Mouse (Mus musculus) CH12.LX (cell line): ENCODE data around the gene Olfr432. TPM values are rescaled to one million over a fixed set of nuclear protein-coding genes. Genes with fewer than 3 reads are reported as not detected.

Source experiments
- DNase-seq: peaks from one replicate; pipeline ENCODE4 v3.0.0-alpha.2; 2013; ENCODE audit errors: extremely low read depth
- H3K27ac ChIP-seq: 2 replicates; pipeline ENCODE4 v1.5.1; 2012; ENCODE audit warnings: low read depth, mild to moderate bottlenecking, control low read depth, moderate library complexity; ENCODE audit not compliant: insufficient read depth
- H3K27me3 ChIP-seq: replicated peaks from 2 replicates; pipeline ENCODE3; 2012; ENCODE audit warnings: inconsistent platforms
- H3K36me3 ChIP-seq, 2 experiments: replicated peaks in 1 of 2; 2 replicates each; pipeline versions ENCODE3 to v1.6.1; 2012; ENCODE audit warnings: inconsistent platforms in 1 of 2, low read length in 1 of 2, mild to moderate bottlenecking in 1 of 2, mixed read lengths in 1 of 2, moderate library complexity in 1 of 2; ENCODE audit not compliant: control insufficient read depth in 1 of 2, insufficient read depth in 1 of 2
- H3K4me1 ChIP-seq, 2 experiments: 2 replicates each; pipeline ENCODE4 v1.6.1; 2012; ENCODE audit warnings: inconsistent platforms in 1 of 2, moderate library complexity in 1 of 2; ENCODE audit not compliant: insufficient read depth in 2 of 2, control insufficient read depth in 1 of 2
- H3K4me2 ChIP-seq: 2 replicates; pipeline ENCODE4 v1.6.1; 2012; ENCODE audit warnings: low read depth, mild to moderate bottlenecking, control low read depth; ENCODE audit not compliant: poor library complexity, insufficient read depth, severe bottlenecking
- H3K4me3 ChIP-seq, 3 experiments: fragments of 150-350 bp in 1 of 3; sonication (generic) in 1 of 3; replicated peaks in 1 of 3; 2 replicates each; pipeline versions ENCODE3 to v1.5.1; 2011 to 2012; ENCODE audit warnings: low read depth in 2 of 3, low read length in 2 of 3, mild to moderate bottlenecking in 2 of 3, moderate library complexity in 2 of 3, control low read depth in 1 of 3, improper control_type of control experiment in 1 of 3, inconsistent platforms in 1 of 3, mixed read lengths in 1 of 3; ENCODE audit not compliant: poor library complexity in 1 of 3
- H3K79me2 ChIP-seq: replicated peaks from 2 replicates; pipeline ENCODE4 v1.6.1; 2012; ENCODE audit warnings: mild to moderate bottlenecking, moderate library complexity; ENCODE audit not compliant: control insufficient read depth, poor library complexity, insufficient read depth, severe bottlenecking; ENCODE audit errors: extremely low read depth
- H3K9ac ChIP-seq: 2 replicates; pipeline ENCODE4 v1.6.1; 2012; ENCODE audit warnings: low read depth, mild to moderate bottlenecking, control low read depth, moderate library complexity; ENCODE audit not compliant: insufficient read depth
- H3K9me3 ChIP-seq: replicated peaks from 2 replicates; pipeline ENCODE3; 2012; ENCODE audit warnings: low read length, inconsistent platforms, mixed read lengths
- BHLHE40 ChIP-seq: IDR thresholded peaks from 2 replicates; pipeline ENCODE4 v1.6.1; 2011; ENCODE audit warnings: mild to moderate bottlenecking, low read depth, low read length, improper control_type of control experiment
- CHD1 ChIP-seq: IDR thresholded peaks from 2 replicates; pipeline ENCODE4 v1.6.1; 2012; ENCODE audit warnings: low read depth, low read length, improper control_type of control experiment, inconsistent platforms
- CHD2 ChIP-seq: IDR thresholded peaks from 2 replicates; pipeline ENCODE4 v1.6.1; 2011; ENCODE audit warnings: low read length, improper control_type of control experiment
- EP300 ChIP-seq: IDR thresholded peaks from 2 replicates; pipeline ENCODE4 v1.6.1; 2011; ENCODE audit warnings: low read length, improper control_type of control experiment
- ETS1 ChIP-seq: conservative IDR thresholded peaks from 2 replicates; pipeline ENCODE4 v1.6.1; 2012; ENCODE audit warnings: low read depth, mild to moderate bottlenecking, inconsistent platforms, low read length, improper control_type of control experiment, moderate library complexity
- JUN ChIP-seq: IDR thresholded peaks from 2 replicates; pipeline ENCODE4 v1.6.1; 2011; ENCODE audit warnings: low read depth, mild to moderate bottlenecking, low read length, improper control_type of control experiment, moderate library complexity; ENCODE audit not compliant: insufficient read depth
- JUND ChIP-seq: conservative IDR thresholded peaks from 2 replicates; pipeline ENCODE4 v1.6.1; 2011; ENCODE audit warnings: low read depth, low read length, improper control_type of control experiment
- KAT2A ChIP-seq: IDR thresholded peaks from 2 replicates; pipeline ENCODE4 v1.6.1; 2012; ENCODE audit warnings: low read length, improper control_type of control experiment, inconsistent platforms; ENCODE audit not compliant: insufficient replicate concordance
- MAFK ChIP-seq: IDR thresholded peaks from 2 replicates; pipeline ENCODE4 v1.6.1; 2011; ENCODE audit warnings: low read length, improper control_type of control experiment; ENCODE audit not compliant: insufficient replicate concordance
- MAZ ChIP-seq: IDR thresholded peaks from 2 replicates; pipeline ENCODE4 v1.6.1; 2012; ENCODE audit warnings: low read depth, mild to moderate bottlenecking, inconsistent platforms, low read length, improper control_type of control experiment, moderate library complexity
- MEF2A ChIP-seq: IDR thresholded peaks from 2 replicates; pipeline ENCODE4 v1.6.1; 2014; ENCODE audit warnings: low read depth, mild to moderate bottlenecking, inconsistent platforms, low read length, improper control_type of control experiment, borderline replicate concordance
- POLR2AphosphoS2 ChIP-seq: IDR thresholded peaks from 2 replicates; pipeline ENCODE4 v1.6.1; 2011; ENCODE audit warnings: low read depth, low read length, improper control_type of control experiment
- SIN3A ChIP-seq: IDR thresholded peaks from 2 replicates; pipeline ENCODE4 v1.6.1; 2012; ENCODE audit warnings: low read length, improper control_type of control experiment, inconsistent platforms
- SMC3 ChIP-seq: IDR thresholded peaks from 2 replicates; pipeline ENCODE4 v1.6.1; 2011; ENCODE audit warnings: low read depth, low read length, improper control_type of control experiment
- TBP ChIP-seq: conservative IDR thresholded peaks from 2 replicates; pipeline ENCODE4 v1.6.1; 2011; ENCODE audit warnings: low read depth, low read length, improper control_type of control experiment
- USF1 ChIP-seq: IDR thresholded peaks from 2 replicates; pipeline ENCODE4 v1.6.1; 2014; ENCODE audit warnings: low read depth, mild to moderate bottlenecking, inconsistent platforms, low read length, improper control_type of control experiment
- USF2 ChIP-seq: conservative IDR thresholded peaks from 2 replicates; pipeline ENCODE4 v1.6.1; 2011; ENCODE audit warnings: low read depth, low read length, improper control_type of control experiment
- ZC3H11A ChIP-seq: IDR thresholded peaks from 2 replicates; pipeline ENCODE4 v1.6.1; 2012; ENCODE audit warnings: low read depth, mild to moderate bottlenecking, inconsistent platforms, low read length, improper control_type of control experiment
- dilution Hi-C: fragments of 300-500 bp; cut with MboI; formaldehyde crosslinking; loops from 2 replicates; pipeline ENCODE4 v1.14.3; 2020; ENCODE audit warnings: low sequenced_read_pairs; ENCODE audit not compliant: extremely low pct_unique_long_range_greater_than_20kb, extremely low pct_ligation_motif_present
- in situ Hi-C: fragments of 300-500 bp; cut with MboI; formaldehyde crosslinking; loops from 3 replicates; pipeline ENCODE4 v1.14.3; 2019; ENCODE audit warnings: low sequenced_read_pairs, low pct_ligation_motif_present, low pct_unique_long_range_greater_than_20kb, mixed read lengths
- polyA plus RNA-seq: library from polyadenylated mRNA; unstranded; fragments of >175 nt; gene quantifications from 2 replicates; pipeline ENCODE4 v1.2.1, GENCODE M21; 2012; ENCODE audit warnings: low read depth; ENCODE audit not compliant: insufficient read length
- total RNA-seq, 2 experiments: library from RNA; depleted of rRNA; stranded (reverse); fragments of 300-350 nt in 1 of 2; fragments of >200 nt in 1 of 2; gene quantifications; 2 replicates each; pipeline ENCODE4 v1.2.3; 2012 to 2014

Olfr432 gene
- total and polyA plus RNA-seq, 3 experiments, result 0.05 to 0.13 TPM; not detected in 1

DNA sequence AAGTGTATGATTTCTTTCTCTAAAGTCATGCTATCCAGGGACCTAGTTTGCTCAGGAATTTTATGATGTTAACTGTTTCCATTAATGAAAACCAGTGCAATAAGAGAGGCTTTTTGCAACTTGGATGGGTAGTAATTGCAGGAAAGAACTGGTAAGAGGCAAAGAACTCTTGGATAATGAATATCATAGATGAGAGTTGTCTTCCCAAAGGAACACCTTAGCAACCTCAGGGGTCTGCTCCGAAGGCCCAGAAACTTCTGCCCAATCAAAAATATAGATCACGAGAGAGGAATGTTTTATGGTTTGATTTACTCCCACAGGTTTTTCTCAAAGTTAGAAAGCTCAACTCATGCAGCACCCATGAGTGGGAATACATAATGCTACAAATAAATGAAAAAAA is 35.0 kb downstream of the Olfr432 start, which contains the start of gene Olfr429:
Olfr429 (plus strand) TSS at position 301 of the 400 bp plus-strand sequence.
- H3K27ac ChIP-seq, result no peak within 1 kb of the TSS
- in situ Hi-C loops (loop anchor here (25.0 kb wide), 2 partner anchors 222 to 622 kb away; no protein-coding TSS in a partner anchor), dilution Hi-C loops (no loop called here)
- no peak within 1 kb of the TSS for H3K4me3 ChIP-seq
- H3K4me2 ChIP-seq, result no peak within 1 kb of the TSS
- H3K4me1 ChIP-seq, result no peaks in the 10 kb centered on the region
- no peaks in the 10 kb centered on the region for H3K36me3 ChIP-seq
- H3K27me3 ChIP-seq, result no peaks in the 10 kb centered on the region
- no peaks in the 10 kb centered on the region for H3K9me3 ChIP-seq
- no peak within 1 kb of the TSS for H3K9ac ChIP-seq
- H3K79me2 ChIP-seq, result no peaks in the 10 kb centered on the region
- no peak for TF ChIP-seq CHD2
- no peak for TF ChIP-seq JUN
- no peak for DNase-seq

DNA sequence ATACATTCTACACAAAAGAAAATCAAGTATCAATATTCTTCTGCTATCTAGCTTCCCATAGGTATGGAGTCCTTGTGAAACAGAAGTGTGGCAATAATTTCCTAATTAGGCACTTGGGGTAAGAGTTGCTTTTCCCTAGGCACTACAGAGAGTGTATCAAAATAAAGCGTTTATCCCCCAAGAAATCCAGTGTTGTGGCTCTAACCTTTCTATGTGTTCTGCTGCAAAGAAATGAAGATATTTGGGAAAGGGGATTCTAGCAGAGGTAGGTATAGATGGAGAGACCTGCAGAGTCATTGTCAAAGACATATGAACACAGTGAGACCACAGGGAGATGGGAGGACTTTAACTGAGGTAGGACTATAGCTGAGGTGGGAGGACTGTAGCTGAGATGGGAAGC is 47.6 kb downstream of the Olfr432 start, which contains the start of gene Olfr427:
Olfr427 (plus strand) TSS at position 301 of the 400 bp plus-strand sequence.
- in situ Hi-C loops (loop anchor here (25.0 kb wide), 2 partner anchors 234 to 634 kb away; no protein-coding TSS in a partner anchor), dilution Hi-C loops (no loop called here)
- no peaks in the 10 kb centered on the region for H3K4me1 ChIP-seq
- H3K4me3 ChIP-seq, result no peak within 1 kb of the TSS
- H3K4me2 ChIP-seq, result no peak within 1 kb of the TSS
- no peak for TF ChIP-seq BHLHE40
- TF ChIP-seq MAFK, result no peak
- TF ChIP-seq KAT2A, result no peak
- no peak for TF ChIP-seq ETS1
- no peak for TF ChIP-seq MAZ
- TF ChIP-seq SMC3, result no peak
- no peak for TF ChIP-seq JUND
- TF ChIP-seq MEF2A, result no peak
- no peak for TF ChIP-seq ZC3H11A
- no peak for TF ChIP-seq EP300
- no peak for TF ChIP-seq USF2
- no peak for TF ChIP-seq JUN
- TF ChIP-seq USF1, result no peak
- no peak for TF ChIP-seq SIN3A
- no peak for TF ChIP-seq CHD1
- TF ChIP-seq TBP, result no peak
- TF ChIP-seq POLR2AphosphoS2, result no peak
- TF ChIP-seq, all 38 proteins: peak for 0
- H3K36me3 ChIP-seq, result no peaks in the 10 kb centered on the region
- DNase-seq, result no peak
- H3K27me3 ChIP-seq, result no peaks in the 10 kb centered on the region
- H3K27ac ChIP-seq, result no peak within 1 kb of the TSS
- H3K9ac ChIP-seq, result no peak within 1 kb of the TSS
- no peaks in the 10 kb centered on the region for H3K79me2 ChIP-seq
- no peaks in the 10 kb centered on the region for H3K9me3 ChIP-seq
